Mouse (Mus musculus) mesoderm, embryonic 11.5 days (tissue): ENCODE results near the gene Cpeb2.

Source experiments
- DNase-seq: peaks from one replicate; pipeline ENCODE4 v3.0.0-alpha.2; 2012; ENCODE audit warnings: low read depth, low spot score

Cpeb2 gene

DNA sequence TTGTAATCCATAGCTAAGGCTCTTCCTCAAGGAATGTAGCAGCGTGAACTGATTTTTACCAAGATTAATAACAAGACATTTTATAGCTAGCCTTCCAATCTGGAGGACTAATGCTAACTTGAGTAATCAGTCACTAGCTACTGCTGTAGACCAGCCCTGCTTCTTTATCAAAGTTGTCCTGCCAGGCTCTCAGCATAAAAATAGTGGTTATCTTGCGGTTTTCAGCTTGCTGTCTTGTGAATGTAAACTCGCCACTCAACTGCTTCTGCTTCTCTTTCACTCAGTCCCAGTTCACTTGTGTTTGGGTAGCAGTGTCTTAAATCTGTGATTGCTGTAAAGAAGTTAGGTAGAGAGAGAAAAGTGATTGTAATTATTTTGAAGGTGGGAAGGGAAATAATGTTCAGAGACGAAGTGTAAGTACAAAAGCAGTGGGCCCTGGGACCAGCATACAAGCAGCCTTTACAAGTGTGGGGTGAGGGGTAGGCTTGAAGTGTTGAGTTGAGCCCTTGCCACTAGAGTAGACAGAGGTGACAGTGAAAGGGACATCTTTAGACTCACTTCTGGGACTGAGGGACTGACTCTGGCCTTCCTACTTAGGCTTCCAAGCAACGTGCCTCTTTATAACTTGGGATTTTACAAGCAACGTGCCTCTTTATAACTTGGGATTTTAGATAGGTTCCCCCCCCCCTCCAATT lies 6.3 kb downstream of the Cpeb2 start:
- no peak for DNase-seq

DNA sequence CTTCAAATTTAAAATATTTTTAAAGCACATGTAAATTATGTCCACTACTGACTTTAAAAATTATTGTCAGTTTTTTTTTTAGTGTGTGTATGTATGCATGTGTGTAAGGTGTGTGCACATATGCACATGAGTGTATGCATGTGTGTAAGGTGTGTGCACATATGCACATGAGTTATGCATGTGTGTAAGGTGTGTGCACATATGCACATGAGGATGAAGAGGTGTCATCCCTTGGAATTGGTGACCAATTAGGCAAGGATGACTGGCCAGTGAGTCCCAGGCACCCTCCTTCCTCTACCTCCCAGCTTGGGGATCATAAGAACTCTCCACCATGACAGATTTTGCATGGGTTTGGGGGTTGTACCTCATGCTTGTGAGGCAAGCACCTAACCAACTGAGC lies 7.8 kb downstream of the Cpeb2 start:
- DNase-seq: no peak

DNA sequence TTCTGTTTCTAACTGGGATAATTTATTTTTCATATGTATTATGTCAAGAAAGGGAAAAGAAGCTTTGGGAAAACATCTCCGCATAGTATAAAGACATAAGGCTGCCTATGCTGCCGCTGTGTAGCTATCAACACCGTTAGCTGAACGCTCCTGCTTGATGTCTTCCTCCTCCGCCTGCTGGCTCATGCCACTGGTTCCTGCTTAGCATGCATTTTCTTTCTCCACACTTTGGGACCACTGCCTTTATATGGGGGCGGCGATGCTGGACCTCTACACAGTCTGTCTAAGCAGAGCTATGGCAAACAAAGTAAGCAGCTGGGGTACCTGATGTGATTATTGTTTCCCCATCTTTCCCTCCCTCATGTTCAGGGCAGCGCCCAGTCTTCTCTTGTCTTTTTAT lies 13.3 kb downstream of the Cpeb2 start:
- DNase-seq: no peak

DNA sequence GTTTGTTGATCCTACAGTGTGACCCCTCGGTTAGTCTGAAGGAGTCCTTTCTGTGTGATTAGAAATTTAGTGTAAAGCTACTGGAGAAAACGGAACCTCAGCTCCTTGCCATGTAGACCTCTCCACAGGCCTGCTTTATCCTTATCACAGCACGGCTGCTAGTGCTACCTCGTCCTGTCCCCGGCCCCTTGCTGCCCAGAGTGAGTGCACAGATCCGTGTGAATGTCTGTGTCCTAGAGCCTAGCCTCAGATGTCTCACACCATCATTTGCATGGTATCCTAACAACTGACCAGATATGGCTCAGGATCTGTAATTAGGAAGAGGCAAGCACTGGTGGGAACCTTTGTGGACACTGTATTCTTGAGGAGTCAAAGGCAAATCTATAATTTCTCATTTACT lies 14.0 kb downstream of the Cpeb2 start:
- DNase-seq: no peak

DNA sequence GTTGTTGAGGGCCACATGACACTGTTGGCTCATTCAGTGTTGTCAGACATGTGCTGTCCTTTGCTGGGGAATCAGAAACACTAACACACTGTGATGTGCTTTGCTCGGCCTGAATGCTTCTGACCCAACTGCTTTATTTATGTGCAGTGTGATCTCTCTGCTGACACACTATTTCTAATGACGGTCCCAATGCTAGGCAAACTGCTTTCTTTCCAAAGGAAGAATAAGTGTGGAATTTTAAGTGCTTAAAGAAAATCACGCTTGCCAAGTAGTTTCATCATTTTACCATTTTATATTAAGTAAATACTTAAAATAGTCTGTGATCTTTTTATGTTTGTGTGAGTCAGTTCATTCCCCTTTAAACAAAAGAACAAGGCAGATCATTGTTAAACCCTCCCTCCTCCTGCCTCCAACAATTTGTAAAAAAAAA lies 15.0 kb downstream of the Cpeb2 start:
- DNase-seq: no peak

DNA sequence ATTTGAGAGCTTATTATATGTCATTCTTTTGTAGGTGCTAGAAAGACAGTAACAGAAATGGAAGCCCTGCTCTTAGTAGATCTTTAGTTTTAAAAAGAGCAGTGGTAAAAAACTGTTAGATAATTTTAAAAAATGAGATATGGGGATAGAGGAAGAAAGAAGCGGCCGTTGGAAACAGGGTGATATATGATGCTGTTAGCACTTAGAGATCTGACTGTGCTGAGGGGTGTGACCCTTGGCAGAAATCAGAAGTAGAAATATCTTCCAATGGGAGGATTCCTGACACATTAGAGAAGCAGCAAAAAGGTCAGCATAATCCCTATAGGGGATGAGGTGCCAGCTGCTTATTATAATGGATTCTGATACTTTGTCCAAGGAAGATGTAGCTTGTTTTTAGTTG lies 24.5 kb downstream of the Cpeb2 start:
- no peak for DNase-seq

DNA sequence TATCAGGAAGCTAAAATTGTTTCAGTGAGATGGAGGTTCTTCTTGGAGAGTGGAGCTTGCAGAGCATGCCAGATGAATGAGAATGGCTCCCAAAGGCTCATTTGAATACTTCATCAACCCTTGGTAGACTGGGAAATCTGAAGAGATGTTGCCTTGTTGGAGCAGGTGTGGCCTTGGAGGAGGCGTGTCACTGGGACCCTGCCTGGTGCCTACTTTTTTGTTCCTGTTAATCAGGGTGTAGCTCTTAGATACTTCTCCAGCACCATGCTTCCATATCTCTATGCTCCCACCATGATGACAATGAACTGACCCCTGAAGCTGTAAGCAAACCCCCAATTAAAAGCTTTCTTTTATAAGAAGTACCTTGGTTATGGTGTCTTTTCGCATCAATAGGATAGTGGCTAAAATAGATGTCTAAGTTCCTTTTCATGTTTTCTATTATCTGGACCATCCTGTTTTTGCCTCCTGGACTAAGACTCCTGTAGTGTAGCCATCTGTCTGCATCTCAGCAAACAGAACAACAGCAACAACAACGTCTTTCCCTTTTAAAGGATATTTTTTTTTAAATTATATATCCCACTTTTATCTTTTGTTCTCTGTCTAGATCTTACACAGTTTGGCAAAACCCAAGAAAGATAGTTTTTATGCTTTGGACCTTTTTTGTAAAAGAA lies 25.6 kb downstream of the Cpeb2 start:
- no peak for DNase-seq

DNA sequence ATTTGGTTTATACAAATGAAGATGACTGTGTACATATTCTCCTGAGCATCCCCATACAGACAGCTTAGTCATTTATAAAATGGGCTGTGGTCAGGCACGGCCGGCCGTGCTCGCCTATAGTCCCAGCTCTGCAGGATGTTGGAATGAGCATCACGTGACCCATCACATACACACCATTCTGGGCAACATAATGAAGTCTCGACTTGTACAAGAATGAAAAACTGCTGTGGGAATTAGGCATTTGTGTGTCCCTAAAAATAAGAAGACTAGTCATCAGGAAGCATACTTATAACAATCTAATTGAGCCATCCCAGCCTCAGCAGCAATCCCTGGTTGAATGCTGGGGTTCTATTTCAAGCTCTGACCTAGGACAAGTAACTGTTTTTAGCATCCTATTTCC lies 28.8 kb downstream of the Cpeb2 start:
- DNase-seq: no peak

DNA sequence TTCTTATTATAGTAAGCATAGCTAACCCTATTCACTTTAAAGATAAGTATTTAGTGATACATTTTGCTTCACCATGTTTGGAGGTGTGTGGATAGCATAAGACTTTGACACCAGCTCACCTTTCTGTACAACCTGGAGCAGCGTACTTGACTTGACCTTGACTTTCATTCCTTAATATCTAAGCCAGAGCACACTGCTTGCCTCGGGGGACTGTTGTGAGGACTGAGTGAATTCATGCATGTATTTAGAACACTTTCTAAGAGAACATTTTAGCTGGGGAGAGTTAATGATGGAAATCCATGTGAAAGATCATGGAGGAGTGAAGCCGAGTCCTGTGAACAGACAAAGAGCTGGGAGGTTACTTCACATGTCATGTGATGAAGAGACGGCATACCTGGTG lies 31.0 kb downstream of the Cpeb2 start:
- DNase-seq: no peak

DNA sequence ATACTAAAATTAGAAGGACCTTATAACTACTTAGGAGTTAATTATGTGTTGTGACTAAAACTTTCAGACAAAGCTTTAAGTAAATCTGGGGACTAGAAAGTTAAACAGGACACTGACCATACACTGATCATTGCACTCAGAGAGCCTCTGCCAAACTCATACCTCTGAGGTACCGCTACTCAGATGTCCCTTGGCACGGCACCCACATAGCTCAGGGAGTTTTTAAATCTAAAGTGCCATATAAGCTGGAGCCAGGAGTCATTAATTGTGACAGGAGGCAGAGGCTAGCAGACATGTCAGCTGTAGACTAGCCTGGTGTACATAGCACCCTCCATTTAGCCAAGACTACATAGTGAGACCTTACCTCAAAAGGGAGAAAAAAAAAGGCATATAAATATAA lies 31.7 kb downstream of the Cpeb2 start:
- no peak for DNase-seq

DNA sequence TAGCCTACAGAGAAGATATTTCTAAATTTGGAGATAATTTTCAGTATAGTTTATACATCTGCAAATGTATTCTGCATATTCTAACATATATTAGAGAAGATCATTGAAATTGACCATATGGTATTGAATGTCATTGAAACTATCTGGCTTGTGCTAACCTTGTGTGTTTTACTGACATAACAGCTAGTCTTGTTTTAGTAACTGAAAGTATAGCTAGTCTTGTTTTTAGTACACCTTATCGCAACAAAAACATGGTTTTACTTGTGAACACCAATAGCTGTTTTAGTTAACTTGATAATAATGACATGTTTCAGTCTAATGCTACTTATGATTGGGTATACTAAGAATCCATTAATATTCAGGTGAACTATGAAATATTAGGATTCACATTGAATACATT lies 45.0 kb downstream of the Cpeb2 start:
- DNase-seq: no peak

DNA sequence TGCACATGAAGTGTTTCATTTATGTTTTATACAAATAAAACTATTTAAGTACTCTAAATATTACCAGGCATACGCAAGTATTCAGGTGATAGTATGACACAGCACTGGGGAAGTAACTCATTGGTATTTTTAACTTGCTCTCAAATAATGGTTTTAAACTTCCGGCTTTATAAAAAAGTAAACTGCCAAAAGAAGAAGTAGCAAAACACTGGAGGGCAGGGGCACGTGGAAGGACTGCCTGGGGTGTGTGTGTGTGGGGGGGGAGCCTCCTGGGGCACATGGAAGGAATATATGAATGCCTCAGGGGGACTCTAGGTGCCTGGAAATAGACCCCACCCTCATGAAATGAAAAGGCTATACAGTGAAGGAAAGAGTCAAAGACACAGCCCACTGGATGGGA lies 46.8 kb downstream of the Cpeb2 start:
- DNase-seq: no peak

DNA sequence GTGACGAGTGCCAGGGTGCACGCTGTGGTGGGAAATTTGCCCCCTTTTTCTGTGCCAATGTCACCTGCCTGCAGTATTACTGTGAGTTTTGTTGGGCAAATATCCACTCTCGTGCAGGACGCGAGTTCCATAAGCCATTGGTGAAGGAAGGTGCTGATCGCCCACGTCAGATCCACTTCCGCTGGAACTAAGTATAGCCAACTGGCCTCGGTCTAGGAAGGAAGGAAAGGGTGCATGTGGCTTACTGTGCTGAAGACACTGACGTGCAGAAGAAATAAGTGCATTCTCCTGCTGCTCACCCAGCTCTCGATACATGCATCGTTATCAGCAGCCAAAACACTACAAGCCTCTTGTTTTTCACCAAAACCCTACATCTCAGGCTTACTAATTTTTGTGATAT lies 52.8 kb downstream of the Cpeb2 start:
- no peak for DNase-seq

DNA sequence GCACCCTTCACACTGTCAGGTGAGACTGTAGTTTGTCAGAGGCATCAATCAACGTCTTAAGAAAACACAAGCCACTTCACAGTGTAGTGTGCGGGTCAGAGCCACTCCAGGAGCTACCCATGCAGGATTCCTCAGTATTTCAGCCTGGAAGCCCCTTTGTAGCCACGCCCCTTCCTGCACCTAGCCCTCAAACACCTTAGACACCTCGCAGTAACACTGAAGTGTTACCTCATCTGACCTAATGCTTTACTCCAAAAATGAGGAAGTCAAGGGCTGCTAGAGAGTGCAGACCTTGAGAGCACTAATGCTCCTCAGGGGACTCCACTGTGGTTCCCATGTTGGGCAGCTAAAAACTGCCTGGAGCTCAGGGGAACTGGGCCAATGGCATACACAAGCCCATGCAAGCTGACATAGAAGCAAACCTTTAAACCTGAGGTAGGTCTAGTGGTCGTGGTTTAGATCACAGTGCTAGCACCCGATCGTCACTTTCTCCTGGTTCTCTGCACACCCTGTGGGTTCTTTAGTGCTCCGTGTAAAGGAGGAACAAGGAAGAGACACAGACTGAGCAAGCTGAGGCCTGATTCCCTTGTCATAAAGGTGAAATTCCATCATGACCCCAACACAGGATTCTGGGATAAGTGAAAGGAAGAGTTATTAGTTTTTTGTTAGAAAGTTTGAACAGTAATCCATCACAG lies 56.9 kb downstream of the Cpeb2 start:
- DNase-seq: no peak

DNA sequence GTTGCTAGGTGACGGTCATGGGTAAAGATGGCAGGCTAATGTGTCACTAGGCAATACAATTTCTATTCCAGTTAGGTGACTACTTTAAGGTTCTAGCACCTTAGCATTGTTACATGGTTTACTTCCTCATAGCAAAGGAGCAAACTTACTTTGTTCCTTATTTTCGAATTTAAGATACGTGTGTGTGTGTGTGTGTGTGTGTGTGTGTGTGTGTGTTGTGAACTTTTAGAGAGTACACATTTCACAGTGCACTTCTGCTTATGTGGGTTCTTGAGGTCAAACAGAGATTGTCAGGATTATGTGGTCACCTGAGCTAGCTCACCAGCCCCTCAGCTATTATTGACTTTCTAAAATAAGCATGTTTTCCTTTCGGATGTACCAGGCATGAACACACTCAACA lies 60.2 kb downstream of the Cpeb2 start:
- no peak for DNase-seq

DNA sequence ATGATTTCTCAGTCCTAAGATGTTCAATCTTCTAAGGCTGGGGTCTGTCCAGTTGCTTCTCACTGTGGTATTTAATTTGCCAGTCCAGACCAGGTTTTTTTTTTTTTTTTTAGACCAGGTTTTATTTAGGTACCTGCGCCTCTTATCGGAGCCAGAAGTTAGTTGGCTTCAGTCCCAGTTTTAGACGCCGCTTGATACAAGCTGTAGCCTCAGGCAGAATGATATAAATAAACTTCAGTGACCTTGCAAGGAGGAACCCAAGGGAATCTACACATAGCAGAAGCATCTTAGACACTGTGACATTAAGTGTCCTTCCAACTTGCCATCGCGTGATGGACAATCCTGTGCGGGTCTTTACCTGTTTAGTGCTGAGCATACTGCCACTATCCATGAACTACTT lies 64.5 kb downstream of the Cpeb2 start:
- no peak for DNase-seq

DNA sequence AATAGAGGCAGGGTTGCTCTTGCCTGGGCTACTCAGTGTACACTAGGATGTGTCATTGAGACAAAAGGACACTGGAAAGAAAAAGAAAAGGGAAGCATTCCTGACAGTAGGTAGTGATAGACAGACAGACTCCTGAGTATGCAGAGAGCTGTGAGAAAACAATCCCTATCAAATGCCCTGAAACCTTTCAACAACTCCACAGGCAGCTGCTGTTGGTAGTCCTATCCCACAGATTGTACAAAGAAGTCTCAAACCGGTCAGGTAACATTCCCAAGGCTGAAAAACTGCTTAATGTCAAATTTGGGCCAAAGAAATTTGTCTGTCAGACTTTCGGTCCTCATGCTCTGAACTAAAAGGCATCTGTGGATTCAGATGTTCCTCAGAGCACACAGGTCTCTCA lies 66.0 kb downstream of the Cpeb2 start:
- DNase-seq: no peak

DNA sequence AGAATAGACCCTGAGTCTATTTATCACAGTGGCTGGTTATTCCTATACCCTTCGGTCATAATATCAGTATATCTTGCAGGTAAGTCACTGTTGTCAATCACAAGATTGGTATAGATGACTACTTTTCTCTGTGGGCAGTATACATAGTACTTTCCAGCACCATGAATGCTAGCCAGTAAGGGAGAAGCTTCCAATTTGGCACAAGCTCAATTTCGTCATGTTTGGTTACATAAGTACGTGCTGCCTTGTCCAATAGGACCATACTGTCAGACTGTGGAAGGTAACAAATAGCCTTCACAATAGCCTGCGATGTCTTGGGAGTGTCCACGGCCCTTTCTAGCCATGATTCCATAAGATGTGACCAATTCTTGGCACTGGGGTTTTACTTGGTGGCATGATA lies 67.1 kb downstream of the Cpeb2 start:
- DNase-seq: no peak

DNA sequence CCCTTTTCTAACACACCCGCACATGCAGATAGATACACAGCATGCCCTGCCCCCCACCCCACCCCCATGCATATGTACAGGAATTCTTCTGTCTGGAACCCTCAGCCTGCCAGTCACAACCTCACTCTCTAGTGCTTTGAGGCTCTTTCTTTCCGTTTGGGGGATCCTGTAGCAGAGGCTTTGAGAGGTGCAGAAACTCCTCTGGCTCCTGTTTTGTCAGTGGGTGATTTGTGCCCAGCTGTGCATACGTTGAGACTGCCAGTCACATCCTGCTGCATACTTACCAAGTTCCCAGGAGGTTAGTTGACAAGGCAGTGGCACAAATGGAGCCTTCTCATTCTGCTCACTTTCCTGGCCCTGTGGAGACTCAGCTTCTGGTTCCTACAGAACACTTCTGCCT lies 68.0 kb downstream of the Cpeb2 start:
- no peak for DNase-seq

DNA sequence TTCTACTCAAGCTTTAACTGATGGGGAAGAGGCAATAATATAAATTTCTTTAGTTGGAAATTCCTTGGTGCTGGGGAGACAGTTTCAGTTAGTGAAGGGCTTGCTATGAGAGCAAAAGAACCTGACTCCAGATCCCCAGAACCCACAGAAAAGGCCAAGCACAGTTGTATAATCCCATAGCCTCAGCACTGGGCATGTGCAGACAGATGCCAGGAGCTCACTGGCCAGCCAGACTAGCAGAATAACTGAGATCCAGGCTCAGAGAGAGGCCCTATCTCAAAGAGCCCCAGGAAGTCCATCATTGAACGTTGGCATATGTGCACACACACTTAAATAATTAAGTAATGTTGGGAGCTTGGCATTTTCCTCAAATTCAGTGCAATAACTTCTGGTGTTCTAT lies 70.5 kb downstream of the Cpeb2 start:
- DNase-seq: no peak

DNA sequence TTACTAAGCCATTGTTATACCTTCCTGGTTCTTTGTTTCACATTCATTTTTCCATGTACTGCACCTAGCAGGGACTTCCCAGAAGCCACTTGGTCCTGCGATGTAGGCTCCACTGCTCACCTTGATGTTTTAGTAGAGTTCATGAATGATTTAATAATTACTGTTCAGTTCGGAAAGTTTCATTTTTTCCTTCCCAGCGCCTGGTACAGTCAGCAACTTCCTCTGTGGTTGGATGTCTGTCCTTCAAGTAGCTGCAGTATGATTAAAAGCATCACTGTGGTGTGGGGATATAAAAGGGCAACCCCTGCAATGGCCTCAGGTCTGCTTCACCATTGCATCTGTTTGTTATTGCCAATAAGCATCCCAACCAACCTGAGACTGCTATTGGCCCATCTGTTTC lies 72.5 kb downstream of the Cpeb2 start:
- no peak for DNase-seq

DNA sequence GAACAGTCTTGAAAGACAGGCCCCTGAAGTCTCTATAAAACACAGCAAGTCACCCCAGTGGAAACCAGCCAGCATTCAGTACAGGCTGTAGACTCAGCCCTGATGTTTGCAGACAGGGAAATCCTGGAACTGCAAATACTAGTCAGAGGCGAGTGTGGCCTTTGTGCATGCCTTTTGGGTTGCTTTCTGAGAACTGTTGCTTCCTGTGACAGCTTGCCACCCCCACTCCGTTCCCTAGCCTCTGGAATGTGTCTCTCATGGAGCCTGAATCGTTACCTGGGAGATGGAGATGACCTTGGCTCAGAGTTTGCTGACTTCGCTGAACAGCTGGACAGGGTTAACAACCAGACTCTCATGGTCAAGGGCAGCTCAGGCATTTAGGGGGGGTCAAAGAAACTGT lies 77.0 kb downstream of the Cpeb2 start:
- peak; percentile 31 for DNase-seq

DNA sequence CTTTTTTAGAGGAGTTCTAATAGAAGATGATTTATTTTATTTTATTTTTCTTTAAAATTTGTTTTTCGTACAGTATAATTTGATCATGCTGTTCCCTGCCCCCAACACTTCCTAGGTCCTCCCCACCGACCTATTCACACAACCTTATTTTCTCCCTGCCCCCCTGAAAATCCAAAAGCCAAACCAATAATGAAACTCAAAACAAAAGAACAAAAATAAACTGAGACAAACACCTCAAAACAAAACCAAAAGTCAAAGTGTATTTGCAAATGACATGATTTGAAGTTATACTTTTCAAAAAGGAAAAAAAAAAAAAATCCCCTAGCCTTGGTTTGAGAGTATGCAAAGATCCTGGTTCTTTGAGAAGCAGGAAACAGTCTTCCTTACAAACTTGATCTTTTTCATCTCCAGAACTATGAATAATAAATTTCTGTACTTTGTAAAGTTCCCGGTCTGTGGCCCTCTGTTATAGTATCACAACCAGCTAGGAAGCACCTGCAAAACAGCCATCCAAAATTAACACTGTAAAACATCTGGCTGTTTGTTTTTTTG lies 91.4 kb downstream of the Cpeb2 start:
- no peak for DNase-seq
